Mouse (Mus musculus) adrenal gland, adult (tissue): ENCODE measurements around the gene Spocd1.

Experiments used
- DNase-seq, 2 experiments: peaks; one replicate each; pipeline ENCODE4 v3.0.0; 2022 to 2023; ENCODE audit warnings: low spot score in 1 of 2; ENCODE audit not compliant: inconsistent age in 2 of 2

The Spocd1 gene

DNA sequence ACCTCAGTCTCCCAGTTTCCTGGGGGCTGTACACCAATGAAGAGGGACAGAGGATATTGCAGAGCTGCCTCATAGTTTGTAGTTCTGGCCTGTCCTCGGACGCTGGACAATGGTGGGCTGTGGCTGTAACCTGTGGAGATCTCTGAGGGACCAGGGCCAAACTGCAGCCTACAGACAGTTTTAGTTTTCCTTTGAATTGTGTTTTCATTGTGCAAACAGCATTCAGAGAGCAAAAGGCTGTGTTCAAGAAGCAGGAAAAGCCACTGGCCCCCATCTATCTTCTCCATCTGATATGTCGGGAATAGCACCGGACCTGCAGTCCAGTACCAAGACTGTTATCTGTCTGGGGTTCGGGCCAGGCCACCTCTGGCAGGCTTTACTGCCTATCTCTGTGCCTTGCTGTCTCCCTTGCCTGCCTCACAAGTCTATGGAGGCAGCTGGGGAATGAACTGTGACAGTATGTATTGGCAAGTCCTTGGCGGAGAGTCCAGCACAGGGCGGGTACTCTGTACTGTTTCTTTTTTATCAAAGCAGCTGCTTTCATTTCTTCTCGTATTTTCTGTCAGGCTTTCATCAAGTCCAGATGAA is 11.9 kb upstream of the Spocd1 start:
- peak; percentile 56 to 85 for DNase-seq

DNA sequence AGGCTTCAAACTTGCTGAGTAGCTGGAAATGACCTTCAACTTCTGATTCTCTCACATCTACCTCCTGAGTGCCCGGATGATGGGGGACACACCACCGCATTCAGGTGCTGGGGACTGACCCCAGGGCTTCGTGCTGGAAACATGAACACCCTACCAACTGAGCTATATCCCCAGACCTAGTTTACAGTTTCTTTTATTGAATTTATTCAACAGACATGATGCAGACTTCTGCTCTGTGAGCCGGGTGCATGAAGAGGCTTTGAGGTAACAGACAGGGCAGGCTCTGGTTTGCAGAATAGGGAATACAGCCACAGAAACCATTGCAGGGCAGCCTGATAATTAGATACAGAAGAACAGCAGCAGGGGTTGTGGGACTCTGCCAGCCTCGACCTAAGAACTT is 10.6 kb upstream of the Spocd1 start:
- DNase-seq = peak in 1 of 2 experiments; percentile 65

DNA sequence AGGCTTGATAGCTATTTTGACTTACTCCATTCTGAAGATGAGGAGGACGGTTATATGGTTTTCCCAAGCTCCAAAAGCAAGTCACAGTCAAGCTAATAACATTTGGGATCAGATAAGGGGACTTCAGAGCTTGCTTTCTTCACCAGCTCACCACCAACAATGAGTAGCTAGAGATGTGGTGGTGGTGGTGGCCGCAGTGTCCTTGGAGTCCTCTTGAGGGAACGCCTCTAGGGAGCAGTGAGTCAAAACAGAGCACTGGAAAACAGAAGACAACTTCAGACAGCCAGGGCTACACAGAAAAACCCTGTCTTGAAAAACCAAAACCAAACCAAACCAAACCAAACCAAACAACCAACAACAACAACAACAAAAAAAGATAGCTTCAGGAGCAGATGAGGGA is 10.1 kb upstream of the Spocd1 start:
- DNase-seq = peak; percentile 70 to 82

DNA sequence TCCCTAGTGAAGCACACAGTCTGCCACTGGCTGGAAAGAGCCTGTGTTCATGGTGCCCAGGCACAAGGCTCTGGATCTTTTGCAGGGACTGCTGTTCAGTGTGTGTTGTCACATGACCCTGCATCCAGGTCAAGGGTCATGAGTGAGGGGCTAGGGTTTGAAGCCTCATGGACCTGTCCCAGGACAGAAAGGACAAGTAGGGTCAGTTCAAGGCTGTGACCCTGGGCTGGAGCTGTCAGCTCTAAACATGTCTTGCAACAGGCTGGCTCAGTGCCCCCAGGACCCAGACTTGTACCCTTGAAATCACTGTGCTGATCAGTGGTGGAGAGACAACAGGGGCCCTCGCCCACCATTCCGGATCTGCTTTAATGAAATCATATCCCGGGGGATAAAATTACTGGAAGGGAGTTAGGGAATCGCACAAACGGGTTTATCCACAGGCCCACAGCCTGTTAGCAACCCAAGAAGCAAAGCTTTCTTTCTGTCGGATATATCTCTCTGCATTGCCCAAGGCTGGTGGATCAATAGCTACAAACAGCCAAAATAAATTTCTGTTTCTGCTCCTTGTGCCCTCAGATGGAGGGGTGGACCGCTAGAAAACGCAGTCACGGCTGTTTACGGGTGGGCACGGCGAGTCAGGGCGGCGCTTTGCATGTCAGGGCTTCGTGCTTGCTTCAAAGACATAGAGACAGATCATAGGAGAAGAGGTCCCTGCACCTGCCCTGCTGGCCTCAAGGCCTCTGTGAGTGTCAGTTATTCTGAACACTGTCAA is 8.3 kb upstream of the Spocd1 start:
- peak; percentile 59 to 88 for DNase-seq

DNA sequence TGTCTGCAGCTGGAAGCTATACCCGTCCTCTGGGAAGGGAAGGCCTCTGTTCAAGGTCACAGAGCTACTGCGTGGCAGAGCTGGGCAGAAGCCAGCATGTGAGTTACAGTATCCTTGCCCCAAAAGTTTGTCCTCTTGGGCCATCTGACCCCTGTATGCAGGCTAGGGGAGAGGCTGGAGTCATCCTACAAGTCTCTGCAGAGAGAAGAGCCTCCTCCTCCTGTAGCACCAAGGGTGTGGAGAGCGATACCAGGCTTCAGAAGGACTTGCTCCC is 7.8 kb upstream of the Spocd1 start:
- DNase-seq = peak; percentile 83 to 93

DNA sequence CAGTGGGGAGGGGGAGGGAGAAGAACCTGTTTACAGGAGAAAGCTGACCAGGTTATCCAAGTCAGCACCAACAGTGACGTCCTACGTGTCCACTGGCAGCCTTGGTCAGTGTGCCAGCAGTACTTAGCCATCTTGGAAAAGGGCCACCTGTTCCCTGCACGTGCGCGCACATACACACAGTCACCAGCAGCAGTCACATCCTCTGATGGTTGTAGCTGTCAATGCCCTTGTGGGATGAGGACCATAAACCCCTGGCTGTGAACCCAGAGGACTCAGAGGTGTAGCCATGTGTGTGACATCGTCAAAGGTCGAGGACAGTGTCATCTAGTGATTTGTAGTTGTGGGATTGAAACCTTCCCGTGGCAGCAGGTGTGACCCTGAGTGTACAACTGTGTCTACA is 4.9 kb upstream of the Spocd1 start:
- DNase-seq = peak; percentile 56 to 82

DNA sequence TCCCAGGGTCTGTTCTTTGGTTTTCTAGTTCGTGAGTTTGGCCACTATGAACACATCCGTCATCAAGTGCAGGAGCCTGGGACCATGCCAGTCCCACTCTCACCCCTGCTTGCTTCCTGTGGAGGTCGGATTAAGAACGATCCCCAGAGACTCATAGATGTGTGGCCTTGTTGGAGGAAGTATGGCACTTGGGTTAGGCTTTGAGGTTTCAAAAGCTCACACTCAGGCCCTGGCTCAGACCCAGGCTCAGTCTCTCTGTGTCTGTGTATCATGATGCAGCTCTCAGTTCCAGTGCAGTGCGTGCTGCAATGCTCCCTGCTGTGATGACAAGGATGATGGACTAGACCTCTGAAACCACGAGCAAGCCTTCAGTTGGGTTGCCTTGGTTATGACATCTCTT is 4.4 kb upstream of the Spocd1 start:
- peak; percentile 46 to 78 for DNase-seq

DNA sequence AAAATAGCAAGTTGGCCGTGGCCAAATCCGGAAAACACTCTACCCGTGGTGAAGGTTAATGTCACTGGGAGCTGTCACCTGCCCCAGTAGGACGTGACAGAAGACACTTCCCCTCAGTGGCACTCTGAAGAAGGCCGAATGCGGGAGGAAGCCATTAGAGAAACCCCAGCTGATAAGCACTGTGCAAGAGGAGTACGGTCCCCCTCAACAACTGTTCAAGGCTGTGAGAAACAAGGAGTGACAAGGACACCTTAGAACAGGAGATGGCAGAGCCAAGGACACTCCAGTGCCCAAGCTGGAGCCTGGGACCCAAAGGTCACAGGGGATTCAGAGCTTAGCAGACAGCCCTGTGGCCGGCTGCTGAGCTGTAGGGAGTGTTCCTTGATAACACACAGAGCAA is 2.5 kb upstream of the Spocd1 start:
- peak; percentile 67 to 87 for DNase-seq

DNA sequence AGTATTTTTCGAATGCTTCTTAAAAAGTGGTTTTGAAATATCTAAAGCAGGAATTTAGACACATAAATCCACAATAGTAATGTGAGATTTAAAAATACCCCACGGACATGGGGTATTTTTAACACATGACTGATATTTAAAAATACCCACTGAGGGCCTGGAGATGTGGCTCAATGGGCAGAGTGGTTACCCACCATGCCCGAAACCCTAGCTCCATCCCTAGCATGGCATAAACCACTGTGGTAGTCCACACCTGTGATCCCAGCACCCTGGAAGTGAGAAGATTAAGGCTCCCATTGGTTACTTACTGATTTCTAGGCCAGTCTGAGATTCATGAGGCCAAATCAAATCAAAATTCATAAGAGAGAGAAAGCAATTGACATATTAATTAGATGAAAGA is 2.0 kb upstream of the Spocd1 start:
- DNase-seq = peak in 1 of 2 experiments; percentile 35

DNA sequence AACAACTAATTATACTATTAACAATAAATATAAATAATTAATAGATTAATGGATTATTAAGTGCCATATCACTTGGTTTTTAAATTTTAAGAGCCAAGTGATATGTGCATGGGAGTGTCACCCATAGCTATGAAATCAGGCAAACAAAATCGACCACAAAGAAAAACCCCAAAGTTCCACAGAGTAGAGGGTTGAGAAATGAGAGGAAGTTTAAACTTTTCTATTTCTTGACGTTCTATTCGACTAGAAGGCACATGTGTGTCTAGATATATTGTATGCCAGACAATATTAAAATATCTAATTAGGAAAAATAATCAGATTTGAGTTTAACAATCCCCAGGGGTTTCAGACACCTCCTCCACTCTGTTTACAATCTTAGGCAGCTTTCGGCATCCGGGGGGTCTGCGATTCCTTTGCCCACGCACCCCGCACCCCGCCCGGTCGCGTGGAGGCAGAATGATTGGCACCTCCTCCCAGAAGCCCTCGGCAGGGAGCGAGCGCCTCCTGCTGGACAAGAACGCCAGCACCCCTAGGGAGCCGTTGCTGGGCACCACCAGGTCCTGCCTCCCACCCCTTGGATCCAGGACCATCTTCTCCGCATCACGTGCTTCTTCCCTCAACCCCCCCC is 811 bp upstream of the Spocd1 start:
- DNase-seq = peak; percentile 84 to 96

DNA sequence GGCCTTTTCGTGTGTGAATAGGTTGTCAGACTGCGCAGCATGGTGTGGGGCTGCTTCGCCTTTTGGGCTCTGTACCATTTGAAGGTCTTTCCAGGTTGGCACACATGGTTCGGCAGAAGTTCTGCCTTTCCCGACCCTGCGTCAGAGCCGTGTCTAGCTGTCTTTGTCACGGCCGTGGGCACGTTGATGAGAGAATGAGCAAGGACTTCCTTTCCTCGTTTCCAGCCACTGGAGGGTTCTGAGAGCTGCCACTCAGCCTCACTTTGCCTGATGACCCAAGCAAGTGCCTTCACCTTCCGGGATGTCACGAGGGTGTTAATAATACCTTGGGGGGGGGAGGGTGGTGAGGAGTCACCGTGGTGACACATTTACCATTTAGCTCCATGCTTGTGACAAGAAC is 4.6 kb downstream of the Spocd1 start:
- DNase-seq = no peak

DNA sequence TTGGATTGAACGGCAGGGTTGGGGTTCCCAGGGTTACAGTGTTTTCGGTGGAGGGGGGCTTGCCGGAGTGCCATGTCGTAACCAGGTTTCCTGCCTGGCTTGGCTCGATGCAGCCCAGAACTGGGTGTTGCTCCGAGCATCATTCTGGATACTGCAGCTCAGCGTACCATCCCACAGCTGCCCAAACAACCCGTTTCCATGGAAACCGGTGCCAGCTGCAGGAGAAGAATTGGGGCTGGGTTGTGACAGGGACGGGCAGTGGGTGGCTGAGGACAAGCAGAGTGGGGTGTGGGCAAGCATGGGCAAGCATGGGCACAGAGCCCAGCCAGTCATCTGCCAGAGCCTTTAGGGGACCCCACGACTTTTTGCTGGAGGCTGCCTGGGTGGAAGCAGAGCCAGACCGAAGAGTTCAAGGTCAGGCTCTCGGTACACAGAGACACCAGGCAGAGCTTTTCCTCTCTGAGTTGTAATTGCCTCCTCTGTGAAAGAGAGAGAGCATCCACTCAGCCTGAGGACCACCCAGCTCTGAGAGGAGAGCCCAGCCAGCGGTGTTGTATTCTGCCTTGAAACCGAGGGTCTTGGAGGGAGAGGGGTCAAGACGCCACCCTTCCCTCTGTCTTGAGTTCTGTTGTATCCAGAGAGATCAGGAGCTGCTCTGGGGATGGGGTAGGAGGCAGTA is 5.3 kb downstream of the Spocd1 start:
- DNase-seq = peak in 1 of 2 experiments; percentile 74

DNA sequence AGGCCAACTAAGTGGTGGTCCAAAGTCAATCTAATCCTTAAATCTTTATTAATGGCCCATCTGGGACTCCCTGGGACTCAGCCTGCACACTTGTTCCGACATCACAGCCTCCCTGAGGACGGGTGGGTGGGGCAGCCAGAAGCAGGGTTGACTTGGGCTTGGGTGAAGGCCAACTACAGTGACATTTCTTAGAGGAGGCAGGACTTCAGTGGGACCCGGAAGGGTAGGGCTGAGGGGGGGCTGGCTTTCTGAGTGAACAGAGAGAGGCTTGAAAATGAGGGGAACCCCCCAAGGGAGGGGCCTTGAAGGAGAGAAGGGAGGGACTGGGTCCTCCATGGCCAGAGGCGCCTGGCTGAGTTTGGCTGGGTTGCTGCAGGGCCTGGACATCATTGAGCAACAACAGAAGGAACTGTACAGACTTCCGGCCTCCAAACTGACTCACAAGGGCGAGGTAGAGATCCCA is 22.3 kb downstream of the Spocd1 start:
- DNase-seq = peak in 1 of 2 experiments; percentile 77

DNA sequence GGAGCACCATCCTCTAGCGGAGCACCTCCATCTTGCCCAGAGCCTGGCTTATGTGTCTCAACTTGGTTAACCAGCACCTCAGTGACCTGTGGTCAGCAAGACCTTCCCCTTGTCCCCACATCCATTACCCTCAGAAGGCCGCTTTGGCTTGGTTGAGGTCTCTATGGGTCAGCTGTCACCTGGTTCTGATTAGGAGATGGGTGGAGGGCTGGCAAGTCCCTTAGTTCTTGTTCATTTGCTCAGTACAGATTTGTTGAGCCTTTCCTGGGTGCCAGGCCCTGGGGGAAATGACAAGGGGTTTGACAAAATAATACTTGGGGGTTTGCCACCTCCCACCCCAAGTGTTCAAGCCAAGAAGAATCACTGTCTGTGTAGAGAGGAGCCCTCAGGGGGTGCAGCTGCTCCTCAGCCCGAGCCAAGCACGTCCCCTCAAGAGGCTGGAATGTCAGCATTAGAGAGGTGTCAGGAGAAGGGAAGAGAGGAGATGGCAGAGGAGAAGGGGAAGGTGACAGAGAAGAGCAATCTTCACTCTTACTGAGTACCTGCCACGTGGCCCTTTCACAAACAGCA is 23.3 kb downstream of the Spocd1 start:
- DNase-seq = no peak

DNA sequence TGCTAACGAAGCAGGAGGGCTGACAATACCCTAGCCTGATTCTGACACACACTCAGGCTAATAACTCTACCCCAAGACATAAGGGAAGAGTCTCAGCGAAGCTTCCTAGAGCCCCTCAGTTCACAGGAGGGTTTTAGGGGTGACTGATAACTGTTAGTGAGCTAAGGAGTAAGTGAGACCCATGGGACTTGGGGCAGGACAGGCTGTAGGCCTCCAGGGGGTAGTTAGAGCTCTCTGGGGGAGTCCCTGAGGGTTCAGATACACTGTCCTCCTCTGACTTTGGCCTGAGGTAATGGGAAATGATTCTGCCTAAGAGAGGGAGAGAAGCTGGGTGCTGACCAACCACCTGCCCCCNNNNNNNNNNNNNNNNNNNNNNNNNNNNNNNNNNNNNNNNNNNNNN is 25.5 kb downstream of the Spocd1 start:
- no peak for DNase-seq

DNA sequence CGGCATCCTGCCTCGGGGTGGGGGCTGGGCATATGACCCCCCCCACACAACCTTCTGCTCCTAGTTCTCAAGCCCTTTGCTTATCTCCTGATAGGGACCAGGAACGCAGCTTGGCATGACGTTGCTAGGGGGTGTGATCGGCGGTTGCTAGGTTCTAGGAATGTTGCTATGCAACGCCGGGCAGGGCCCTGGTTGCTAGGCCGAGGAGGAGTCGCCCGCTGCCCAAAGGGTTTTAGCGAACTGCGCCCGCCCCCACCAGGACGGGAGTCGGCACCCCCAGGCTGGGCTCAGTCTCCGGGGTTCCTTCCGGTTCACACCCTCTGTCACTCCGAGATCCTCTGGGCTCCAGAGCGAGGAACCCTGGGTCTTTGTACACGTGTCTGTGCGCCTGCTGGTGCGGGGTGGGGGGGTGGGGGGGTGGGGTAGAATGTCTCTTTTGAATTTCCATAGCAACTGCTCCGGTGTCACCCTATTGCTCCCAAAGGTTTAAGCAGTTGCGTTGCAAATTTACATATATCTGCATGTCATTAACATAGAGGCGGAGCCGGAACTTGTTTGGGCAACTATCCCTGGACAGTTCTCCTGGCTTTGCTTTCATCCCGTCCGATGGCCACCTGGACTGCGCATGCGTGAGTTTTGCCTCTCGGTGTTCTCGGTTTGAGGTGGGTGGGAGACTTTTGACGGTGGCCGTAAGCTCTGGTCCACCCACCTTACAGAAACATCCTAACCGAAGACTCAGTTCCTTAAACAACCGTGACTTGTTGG is 31.3 kb downstream of the Spocd1 start:
- DNase-seq = peak; percentile 90 to 94

DNA sequence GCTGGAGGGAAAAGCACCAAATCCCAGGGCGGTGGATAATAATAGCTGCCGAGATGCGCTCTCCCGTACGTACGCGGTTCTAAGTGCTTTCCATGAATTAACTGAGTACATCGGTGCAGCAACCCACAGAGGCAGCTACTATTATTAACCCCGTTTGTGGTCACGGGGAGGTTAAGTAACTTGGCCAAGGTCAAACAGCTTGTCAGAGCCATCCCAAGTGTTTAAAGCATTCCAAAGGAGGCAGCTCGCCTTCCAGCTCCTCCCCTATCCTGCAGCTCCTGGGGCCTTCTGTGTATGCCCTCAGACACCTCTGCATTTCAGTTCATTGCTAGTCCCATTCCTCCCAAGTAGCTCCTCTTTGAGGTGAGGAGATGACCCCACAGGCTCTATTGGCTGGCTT is 36.2 kb downstream of the Spocd1 start:
- peak in 1 of 2 experiments; percentile 37 for DNase-seq

DNA sequence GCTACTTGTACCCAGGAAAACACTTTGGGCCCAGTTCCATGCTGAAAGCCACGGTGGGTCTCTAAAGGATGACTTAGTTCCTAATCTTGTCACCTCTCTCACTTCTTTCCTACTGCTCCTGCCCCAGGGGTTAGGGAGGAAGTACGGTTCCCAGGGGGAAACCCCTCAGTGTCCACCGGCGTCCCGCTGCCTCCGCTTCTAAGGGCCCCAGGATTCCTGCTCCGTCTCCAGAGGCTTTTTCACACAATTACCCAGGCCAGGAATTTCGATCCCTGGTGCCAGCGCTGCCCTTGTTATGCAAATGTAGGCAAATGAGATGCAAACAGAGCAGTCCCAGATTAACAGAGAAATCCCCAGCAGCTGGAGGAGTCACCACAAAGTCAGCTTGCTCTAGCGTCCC is 37.2 kb downstream of the Spocd1 start:
- DNase-seq = no peak

DNA sequence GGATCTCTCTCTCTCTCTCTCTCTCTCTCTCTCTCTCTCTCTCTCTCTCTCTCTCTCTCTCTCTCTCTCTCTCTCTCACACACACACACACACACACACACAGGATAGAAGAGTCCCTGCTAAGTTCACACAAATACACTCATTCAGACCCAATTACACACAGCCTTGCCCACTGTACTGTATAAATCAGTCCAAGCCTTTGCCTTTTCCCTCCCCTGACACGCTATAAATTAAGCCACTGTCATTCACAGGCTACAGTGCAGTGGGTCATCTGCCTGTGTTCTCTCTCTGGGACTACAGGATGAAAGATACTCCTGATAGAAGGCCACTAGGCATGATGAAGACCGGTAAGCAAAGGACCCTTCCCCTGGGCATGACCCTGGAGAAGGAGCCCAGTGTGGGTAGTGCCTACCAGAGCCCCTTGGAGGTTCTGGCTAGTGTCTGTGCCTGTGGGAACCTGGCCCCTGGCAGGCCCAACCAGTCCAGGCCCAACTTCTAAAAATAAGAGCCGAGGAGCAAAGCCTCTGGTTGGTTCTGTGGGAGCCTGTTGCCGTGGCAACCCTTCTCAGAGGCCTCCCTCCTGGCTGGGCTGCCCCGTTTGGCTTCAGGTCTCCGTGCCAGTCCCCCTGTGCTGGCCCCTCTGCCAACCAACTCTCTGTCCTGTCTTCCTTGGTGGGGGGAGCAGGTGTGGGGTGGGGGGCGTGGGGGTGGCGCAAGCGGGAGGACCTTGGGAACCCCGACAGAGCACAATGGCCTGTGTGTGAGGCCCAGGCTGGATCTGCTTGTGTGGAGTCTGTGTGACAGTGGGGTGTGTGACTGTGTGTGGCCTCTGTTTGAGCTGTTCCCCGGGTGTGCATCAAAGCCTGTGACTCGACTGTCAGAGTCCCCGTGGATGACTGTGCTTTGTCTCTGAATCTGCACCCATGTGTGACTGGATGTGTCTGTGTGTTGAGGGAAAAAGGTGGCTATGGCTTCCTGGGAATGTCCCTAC is 38.3 kb downstream of the Spocd1 start:
- DNase-seq = peak; percentile 29 to 57

DNA sequence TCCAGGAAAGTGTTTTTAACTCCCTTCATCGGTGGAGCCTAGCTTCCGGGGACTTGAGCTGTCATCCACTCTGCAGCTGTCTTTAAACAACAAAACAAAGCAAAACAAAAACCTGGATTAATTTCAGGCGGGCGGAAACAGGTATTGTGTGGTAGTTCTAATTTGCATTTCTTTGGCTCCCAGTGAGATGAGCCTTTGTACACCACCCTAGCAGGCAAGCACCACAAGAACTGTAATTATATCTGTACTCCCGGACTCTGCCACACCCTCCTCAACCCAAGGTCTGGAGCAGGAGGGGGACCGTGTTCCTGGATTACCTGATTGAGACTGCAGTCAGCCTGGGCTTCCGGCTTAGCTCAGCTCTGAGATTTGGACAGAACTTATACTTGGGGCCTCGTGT is 41.1 kb downstream of the Spocd1 start:
- no peak for DNase-seq
